ENCODE assay signal across 21 mouse cellular contexts in the genomic region with DNA sequence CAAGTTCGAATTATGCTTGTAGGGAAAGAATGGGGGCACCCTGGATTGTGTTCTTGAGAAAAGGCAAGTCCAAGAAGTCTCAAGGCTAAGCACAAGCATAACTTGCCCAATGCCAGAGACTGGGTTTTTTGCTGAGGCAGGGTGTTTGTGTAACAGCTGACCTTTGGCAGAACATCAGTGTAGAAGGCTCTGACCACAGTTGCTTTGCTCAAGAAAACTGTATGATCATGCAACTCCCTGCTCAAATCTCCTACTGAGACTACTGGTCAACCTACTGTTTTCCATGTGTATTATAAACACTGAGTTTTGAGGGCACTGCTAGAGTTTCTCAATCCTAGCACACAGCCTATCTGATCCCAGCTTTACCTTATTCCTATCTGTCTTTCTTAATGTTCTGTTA.
A peak's percentile ranks its signal among the peaks of the same experiment; 100 is the strongest.
DNase-seq lines count a peak whose midpoint lies in the region; ATAC-seq lines count a peak whose summit lies in the region.
"Had no signal": no experiment of that assay in that cellular context is flagged by ENCODE, and none has a peak within 500 bp of the region (broad histone marks: within the 10 kb centered on the region; RNA-seq: fewer than 3 reads in every experiment).

No protein-coding gene starts in this region.

- peak; percentile 19 to 56 for DNase-seq in adrenal gland, adult (ENCODE audit: inconsistent age in 2 of 2, low spot score in 1 of 2)
- DNase-seq in adrenal gland, postnatal 25 days, result no peak
- DNase-seq in midbrain, embryonic 11.5 days (ENCODE audit: low spot score, missing footprints), result peak; percentile 68
- DNase-seq in lung, postnatal 4 days, result peak; percentile 28 to 30
- DNase-seq in thymus, adult 18-20 months, result no peak
- no peak for DNase-seq in right cerebral cortex, adult 18-20 months
- DNase-seq in heart, postnatal 14 days, result no peak
- DNase-seq: cerebellum, adult 18-20 months; cerebellum, postnatal 36 days; gastrocnemius, adult 2 months; heart, postnatal 10 days had no signal

- H3K4me3 ChIP-seq in midbrain, embryonic 11.5 days (ENCODE audit: low read depth, low read length), result no peak overlapping the region
- H3K4me3 ChIP-seq in midbrain, embryonic 16.5 days (ENCODE audit: low read depth, low read length), result no peak overlapping the region
- H3K4me3 ChIP-seq: forebrain, embryonic 10.5 days; gastrocnemius, adult 2 months; midbrain, embryonic 12.5 days; neural tube, embryonic 13.5 days had no signal

- no peaks in the 10 kb centered on the region for H3K4me1 ChIP-seq in midbrain, embryonic 11.5 days (ENCODE audit: control insufficient read depth, insufficient read depth, low read length)
- no peaks in the 10 kb centered on the region for H3K4me1 ChIP-seq in midbrain, embryonic 16.5 days (ENCODE audit: control insufficient read depth, insufficient read depth, low read length)
- H3K4me1 ChIP-seq: forebrain, embryonic 10.5 days; midbrain, embryonic 12.5 days; neural tube, embryonic 13.5 days had no signal

- H3K9ac ChIP-seq in midbrain, embryonic 11.5 days (ENCODE audit: low read length), result no peak overlapping the region
- no peak overlapping the region for H3K9ac ChIP-seq in midbrain, embryonic 16.5 days (ENCODE audit: low read depth, low read length)
- H3K9ac ChIP-seq: hindbrain, embryonic 14.5 days; liver, embryonic 14.5 days; midbrain, embryonic 12.5 days; neural tube, embryonic 13.5 days had no signal

- H3K36me3 ChIP-seq in midbrain, embryonic 11.5 days (ENCODE audit: control insufficient read depth, insufficient read depth, low read length), result no peaks in the 10 kb centered on the region
- no peaks in the 10 kb centered on the region for H3K36me3 ChIP-seq in midbrain, embryonic 16.5 days (ENCODE audit: control insufficient read depth, insufficient read depth, low read length)
- H3K36me3 ChIP-seq: forebrain, embryonic 10.5 days; midbrain, embryonic 12.5 days; neural tube, embryonic 13.5 days had no signal

- no peak overlapping the region for H3K4me2 ChIP-seq in midbrain, embryonic 11.5 days
- H3K4me2 ChIP-seq in midbrain, embryonic 16.5 days (ENCODE audit: low read length), result no peak overlapping the region
- H3K4me2 ChIP-seq: heart, embryonic 11.5 days; hindbrain, embryonic 14.5 days; midbrain, embryonic 12.5 days; neural tube, embryonic 13.5 days had no signal

- H3K27me3 ChIP-seq in midbrain, embryonic 11.5 days (ENCODE audit: control insufficient read depth, insufficient read depth, low read length), result no peaks in the 10 kb centered on the region
- no peaks in the 10 kb centered on the region for H3K27me3 ChIP-seq in midbrain, embryonic 16.5 days (ENCODE audit: control insufficient read depth, insufficient read depth, low read depth, low read length)
- H3K27me3 ChIP-seq: midbrain, embryonic 12.5 days; neural tube, embryonic 13.5 days had no signal

- no peak overlapping the region for H3K27ac ChIP-seq in midbrain, embryonic 11.5 days (ENCODE audit: low read depth, low read length)
- H3K27ac ChIP-seq in midbrain, embryonic 16.5 days (ENCODE audit: low read length), result no peak overlapping the region
- H3K27ac ChIP-seq: forebrain, embryonic 10.5 days; gastrocnemius, adult 2 months; hindbrain, embryonic 14.5 days; liver, embryonic 14.5 days; midbrain, embryonic 12.5 days; neural tube, embryonic 13.5 days had no signal

- intact Hi-C loops in heart, postnatal 14 days (cut with DNase I), result no loop called here

- no peaks in the 10 kb centered on the region for H3K9me3 ChIP-seq in midbrain, embryonic 11.5 days (ENCODE audit: control insufficient read depth, low read length)
- no peaks in the 10 kb centered on the region; the same call in 1 of the 2 replicates for H3K9me3 ChIP-seq in midbrain, embryonic 16.5 days (replicated peaks; ENCODE audit: control insufficient read depth, low read length, poor library complexity, severe bottlenecking)
- H3K9me3 ChIP-seq: forebrain, embryonic 10.5 days; midbrain, embryonic 12.5 days; neural tube, embryonic 13.5 days had no signal

- 92% methylated on average over 1 of the region's 1 CpGs for WGBS in midbrain, embryonic 11.5 days
- 71% methylated on average over 1 of the region's 1 CpGs for WGBS in midbrain, embryonic 16.5 days

- ATAC-seq in midbrain, embryonic 11.5 days (ENCODE audit: low FRiP score), result no peak
- ATAC-seq in midbrain, embryonic 16.5 days, result no peak
- ATAC-seq: activated CD4-positive, CD25-positive, alpha-beta regulatory T cell, adult 4 months; CD4-positive, CD25-positive, alpha-beta regulatory T cell, adult 4 months; Patski had no signal

Comparison
In these comparisons a context has a peak if more than half of its experiments do, and no peak if none do; other contexts are left out.
1. DNase-seq: peak in adrenal gland, adult (2 of 2), midbrain, embryonic 11.5 days (single experiment) and lung, postnatal 4 days (2 of 2); none in adrenal gland, postnatal 25 days (single experiment), thymus, adult 18-20 months (0 of 2), right cerebral cortex, adult 18-20 months (single experiment) and heart, postnatal 14 days (0 of 2).